Mouse (Mus musculus): ENCODE measurements around the gene Zfp605.
"Not testable (repeated sequence)": the region's sequence is repeated elsewhere in the genome, so short reads cannot be mapped to it uniquely, and the experiment has no call there.

Gene Zfp605

GRCm38 (mm10) chr5:110109991-110110441 is at the start of gene Zfp605:
Gene Zfp605 (plus strand): TSS chr5:110110092.
- peak; percentile 93 for DNase-seq

GRCm38 (mm10) chr5:110072413-110072812 is 37.5 kb upstream of the Zfp605 start, which contains the start of gene Gm17655:
Gene Gm17655 (minus strand): TSS chr5:110072513.
- not testable (repeated sequence) for DNase-seq

GRCm38 (mm10) chr5:110082961-110083360 is 26.9 kb upstream of the Zfp605 start:
- DNase-seq, result no peak

GRCm38 (mm10) chr5:110086161-110086866 is 23.6 kb upstream of the Zfp605 start:
- no peak for DNase-seq

GRCm38 (mm10) chr5:110091546-110091945 is 18.3 kb upstream of the Zfp605 start:
- no peak for DNase-seq

- DNase-seq, result peak; percentile 94
Observed at GRCm38 (mm10) chr5:110094030-110094846, 15.7 kb upstream of the Zfp605 start, which contains the start of gene Gm35315. Gene Gm35315 (minus strand): TSS chr5:110094420.

GRCm38 (mm10) chr5:110094847-110095213 is 15.1 kb upstream of the Zfp605 start:
- DNase-seq, result no peak

- no peak for DNase-seq
Observed at GRCm38 (mm10) chr5:110098991-110099477, 10.9 kb upstream of the Zfp605 start.

GRCm38 (mm10) chr5:110099656-110100580 is 10.0 kb upstream of the Zfp605 start, which contains the start of gene Plcxd1:
Gene Plcxd1 (plus strand): TSS chr5:110099969.
- DNase-seq, result no peak

- peak; percentile 66 for DNase-seq
Observed at GRCm38 (mm10) chr5:110100921-110101631, 8.8 kb upstream of the Zfp605 start.

- DNase-seq, result peak; percentile 68
Observed at GRCm38 (mm10) chr5:110101716-110102347, 8.1 kb upstream of the Zfp605 start.

GRCm38 (mm10) chr5:110102429-110102828 is 7.5 kb upstream of the Zfp605 start:
- no peak for DNase-seq

GRCm38 (mm10) chr5:110102853-110103625 is 6.9 kb upstream of the Zfp605 start:
- no peak for DNase-seq

- DNase-seq, result no peak
Observed at GRCm38 (mm10) chr5:110103901-110104615, 5.8 kb upstream of the Zfp605 start.

GRCm38 (mm10) chr5:110104616-110105380 is 5.1 kb upstream of the Zfp605 start:
- no peak for DNase-seq

GRCm38 (mm10) chr5:110106140-110106871 is 3.6 kb upstream of the Zfp605 start:
- DNase-seq, result no peak

GRCm38 (mm10) chr5:110106901-110107564 is 2.9 kb upstream of the Zfp605 start:
- DNase-seq, result no peak

Measured in retina, postnatal 1 day (tissue).